Mouse (Mus musculus): ENCODE measurements around the gene Camk2n1. TPM values are rescaled to one million over a fixed set of nuclear protein-coding genes. Genes with fewer than 3 reads are reported as not detected.

Gene Camk2n1
- total RNA-seq, 1 experiment from 2014 or later: 22.9 TPM

Other genes with a start within 250 kb of the Camk2n1 start
- gene Hp1bp3, start 238.0 kb upstream of the Camk2n1 start, total RNA-seq (2021): 164 and 180 TPM in 2 replicates
- 1.8 and 2.0 TPM in 2 replicates for gene Sh2d5, start 203.9 kb upstream of the Camk2n1 start, total RNA-seq (2021)
- gene Kif17, start 203.9 kb upstream of the Camk2n1 start, total RNA-seq (2021): 3.6 and 3.8 TPM in 2 replicates
- gene Ddost, start 149.6 kb upstream of the Camk2n1 start, total RNA-seq (2021): 113 and 115 TPM in 2 replicates
- 149 and 151 TPM in 2 replicates for gene Pink1, start 128.0 kb upstream of the Camk2n1 start, total RNA-seq (2021)
- 10.4 and 11.5 TPM in 2 replicates for gene Cda, start 86.3 kb upstream of the Camk2n1 start, total RNA-seq (2021)
- gene Fam43b, start 57.8 kb upstream of the Camk2n1 start, total RNA-seq (2021): 2.1 and 3.0 TPM in 2 replicates
- gene Mul1, start 19.6 kb upstream of the Camk2n1 start, total RNA-seq (2021): 53.9 and 57.6 TPM in 2 replicates
- gene Vwa5b1, start 181.6 kb downstream of the Camk2n1 start, total RNA-seq (2021): not detected in 2 replicates

All from adrenal gland, postnatal 14 days (tissue).